Mouse (Mus musculus) regulatory T cell (primary cell): ENCODE data around the gene Bcas3.

Experiments
- in situ Hi-C: fragments of 300-600 bp; cut with MboI, MseI; formaldehyde crosslinking; loops from one replicate; pipeline ENCODE4 v1.15.1; 2025; ENCODE audit warnings: high pct_unique_total_duplicates

The Bcas3 gene

GRCm38 (mm10) chr11:85789750-85790149, 436.8 kb downstream of the Bcas3 start:
- in situ Hi-C loops, result no loop called here

GRCm38 (mm10) chr11:85790267-85790666, 437.3 kb downstream of the Bcas3 start:
- in situ Hi-C loops, result no loop called here

- in situ Hi-C loops, result no loop called here
Measured at GRCm38 (mm10) chr11:85791212-85791611, 438.2 kb downstream of the Bcas3 start.

- in situ Hi-C loops, result no loop called here
Measured at GRCm38 (mm10) chr11:85792534-85793215, 439.7 kb downstream of the Bcas3 start.

- in situ Hi-C loops, result no loop called here
Measured at GRCm38 (mm10) chr11:85799456-85799855, 446.5 kb downstream of the Bcas3 start.

- in situ Hi-C loops, result no loop called here
Measured at GRCm38 (mm10) chr11:85799856-85800255, 446.9 kb downstream of the Bcas3 start.

GRCm38 (mm10) chr11:85800380-85800779, 447.4 kb downstream of the Bcas3 start:
- in situ Hi-C loops, result no loop called here

- in situ Hi-C loops, result no loop called here
Measured at GRCm38 (mm10) chr11:85804048-85804447, 451.1 kb downstream of the Bcas3 start.

GRCm38 (mm10) chr11:85805779-85806178, 452.8 kb downstream of the Bcas3 start:
- in situ Hi-C loops, result no loop called here

GRCm38 (mm10) chr11:85807353-85807752, 454.4 kb downstream of the Bcas3 start:
- in situ Hi-C loops, result no loop called here

GRCm38 (mm10) chr11:85811229-85811628, 458.3 kb downstream of the Bcas3 start:
- in situ Hi-C loops, result no loop called here

GRCm38 (mm10) chr11:85811676-85812075, 458.7 kb downstream of the Bcas3 start:
- in situ Hi-C loops, result no loop called here

- in situ Hi-C loops, result no loop called here
Measured at GRCm38 (mm10) chr11:85812201-85812966, 459.4 kb downstream of the Bcas3 start.

GRCm38 (mm10) chr11:85814678-85815077, 461.7 kb downstream of the Bcas3 start:
- in situ Hi-C loops, result no loop called here

- in situ Hi-C loops, result no loop called here
Measured at GRCm38 (mm10) chr11:85816471-85816870, 463.5 kb downstream of the Bcas3 start.

GRCm38 (mm10) chr11:85818401-85818800, 465.4 kb downstream of the Bcas3 start:
- in situ Hi-C loops, result no loop called here

GRCm38 (mm10) chr11:85820959-85821358, 468.0 kb downstream of the Bcas3 start:
- in situ Hi-C loops, result no loop called here

GRCm38 (mm10) chr11:85821659-85822058, 468.7 kb downstream of the Bcas3 start:
- in situ Hi-C loops, result no loop called here

GRCm38 (mm10) chr11:85823181-85823580, 470.2 kb downstream of the Bcas3 start:
- in situ Hi-C loops, result no loop called here

- in situ Hi-C loops, result no loop called here
Measured at GRCm38 (mm10) chr11:85823794-85824193, 470.8 kb downstream of the Bcas3 start.

- in situ Hi-C loops, result loop anchor here (5.0 kb wide), 1 partner anchor 438 kb away; no protein-coding TSS in a partner anchor
Measured at GRCm38 (mm10) chr11:85825031-85825430, 472.1 kb downstream of the Bcas3 start.

GRCm38 (mm10) chr11:85825823-85826222, 472.9 kb downstream of the Bcas3 start:
- in situ Hi-C loops, result loop anchor here (5.0 kb wide), 1 partner anchor 439 kb away; no protein-coding TSS in a partner anchor

- in situ Hi-C loops, result loop anchor here (5.0 kb wide), 1 partner anchor 440 kb away; no protein-coding TSS in a partner anchor
Measured at GRCm38 (mm10) chr11:85827342-85827741, 474.4 kb downstream of the Bcas3 start.
